8 mouse cellular contexts compared by ENCODE assay signal in the genomic region with DNA sequence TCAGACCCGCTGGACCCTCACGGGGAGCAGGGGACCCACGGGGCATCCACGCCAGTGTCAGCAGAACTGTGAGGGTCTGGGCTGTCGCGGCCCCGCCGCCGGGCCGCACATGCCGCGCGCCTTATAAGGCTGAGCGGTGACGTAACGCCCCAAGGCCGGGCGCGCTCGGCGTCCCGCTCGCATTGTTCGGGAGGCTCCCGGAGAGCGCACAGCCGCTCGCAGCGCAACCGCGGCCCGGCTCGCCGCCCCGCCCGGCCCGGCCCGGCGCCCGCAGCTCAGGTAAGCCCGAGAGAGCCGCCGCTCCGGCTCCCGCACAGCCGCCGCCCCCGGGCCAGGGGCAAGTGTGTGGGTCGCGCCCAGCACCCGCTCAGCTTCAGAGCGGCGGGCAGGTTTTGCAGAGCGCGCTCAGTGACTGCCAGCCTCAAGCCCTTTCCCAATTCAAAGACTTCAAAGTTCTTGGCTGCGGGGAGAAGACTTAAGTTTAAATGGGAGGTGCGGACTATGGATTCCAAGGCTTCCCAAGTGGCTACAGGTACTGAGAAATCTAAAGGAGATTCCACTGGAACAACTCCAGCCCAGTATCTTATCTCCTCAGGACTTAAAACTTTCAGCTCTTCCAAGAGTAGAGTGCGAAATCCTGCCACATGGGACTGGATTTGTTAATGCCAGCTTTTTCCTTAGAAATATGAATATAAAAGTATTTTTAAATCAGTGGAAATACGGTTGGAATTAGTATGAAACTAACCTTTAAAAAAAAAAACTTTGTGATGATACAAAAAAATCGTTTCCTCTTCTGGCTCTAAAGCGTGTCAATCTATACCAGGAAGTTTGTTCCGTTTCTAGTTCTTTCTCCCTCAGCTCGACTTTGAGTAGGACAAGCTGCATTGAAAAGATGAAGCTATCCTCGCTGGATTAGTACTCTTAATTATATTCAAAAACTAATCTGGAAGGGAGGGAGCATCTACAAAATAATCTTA. TPM values are rescaled to one million over a fixed set of nuclear protein-coding genes. Genes with fewer than 3 reads are reported as not detected.
DNase-seq lines count a peak whose midpoint lies in the region; ATAC-seq and TF ChIP-seq lines count a peak whose summit lies in the region.

No protein-coding gene starts in this region.

- H3K27ac ChIP-seq in intestine, postnatal 0 days (ENCODE audit: low read depth, low read length): peak overlapping the region; percentile 85
- H3K27ac ChIP-seq in limb, embryonic 14.5 days (replicated peaks; ENCODE audit: low read depth, low read length): peak overlapping the region; percentile 79
- H3K27ac ChIP-seq in midbrain, embryonic 15.5 days: no peak overlapping the region
- peak overlapping the region; percentile 98 for H3K27ac ChIP-seq in spleen, adult 2 months (ENCODE audit: insufficient read depth, low read length)

- H3K27me3 ChIP-seq in intestine, postnatal 0 days (replicated peaks; ENCODE audit: control insufficient read depth, insufficient read depth, low read length): no peaks in the 10 kb centered on the region
- no peaks in the 10 kb centered on the region for H3K27me3 ChIP-seq in limb, embryonic 14.5 days (ENCODE audit: control insufficient read depth, insufficient read depth, low read length)
- peaks cover 2% of the 10 kb centered on the region; the same call in 1 of the 2 replicates for H3K27me3 ChIP-seq in midbrain, embryonic 15.5 days (replicated peaks)
- no peaks in the 10 kb centered on the region for H3K27me3 ChIP-seq in spleen, adult 2 months (ENCODE audit: control insufficient read depth, insufficient read depth, low read length)

- H3K36me3 ChIP-seq in intestine, postnatal 0 days (ENCODE audit: control insufficient read depth, insufficient read depth): no peaks in the 10 kb centered on the region
- H3K36me3 ChIP-seq in limb, embryonic 14.5 days (ENCODE audit: control insufficient read depth, insufficient read depth, low read length): peaks cover 8% of the 10 kb centered on the region; the same call in 1 of the 2 replicates
- no peaks in the 10 kb centered on the region for H3K36me3 ChIP-seq in midbrain, embryonic 15.5 days (replicated peaks)
- peaks cover 11% of the 10 kb centered on the region for H3K36me3 ChIP-seq in spleen, adult 2 months (ENCODE audit: control insufficient read depth, insufficient read depth, low read length)

- TF ChIP-seq CTCF in intestine, postnatal 0 days (IDR thresholded peaks at IDR 0.05; ENCODE audit: low read depth): no peak
- no peak for TF ChIP-seq CTCF in spleen, adult 2 months (IDR thresholded peaks at IDR 0.05; ENCODE audit: extremely low read depth, insufficient read depth, insufficient read length, insufficient replicate concordance)

- under 1% methylated on average over 64 of the region's 64 CpGs for WGBS in intestine, postnatal 0 days
- WGBS in limb, embryonic 14.5 days: 1% methylated on average over 55 of the region's 64 CpGs
- WGBS in midbrain, embryonic 15.5 days: 2% methylated on average over 64 of the region's 64 CpGs
- under 1% methylated on average over 64 of the region's 64 CpGs for WGBS in spleen, adult 2 months

- peak overlapping the region; percentile 89 for H3K9ac ChIP-seq in intestine, postnatal 0 days (ENCODE audit: low read depth, low read length)
- H3K9ac ChIP-seq in limb, embryonic 14.5 days (ENCODE audit: low read depth, low read length, severe bottlenecking): peak overlapping the region; percentile 89
- H3K9ac ChIP-seq in midbrain, embryonic 15.5 days: peak overlapping the region; percentile 49

- DNase-seq in cerebellum, adult 11 months: no peak
- peak; percentile 87 for DNase-seq in embryo, embryonic 10.5 days (ENCODE audit: low spot score)
- DNase-seq in heart, adult 11 months: peak; percentile 99
- peak; percentile 86 for DNase-seq in limb, embryonic 14.5 days (ENCODE audit: low spot score)
- DNase-seq in spleen, adult 2 months (ENCODE audit: low read depth in 1 of 2, low spot score in 2 of 2): peak; percentile 31 to 81

- 0 out of 2 replicates have a peak, but pooled peaks have one; percentile 54 for ATAC-seq in cerebellum, adult (ENCODE audit: insufficient number of reproducible peaks, low FRiP score, low TSS enrichment)
- ATAC-seq in intestine, postnatal 0 days: peak; percentile 88
- ATAC-seq in limb, embryonic 14.5 days (ENCODE audit: low FRiP score, low read depth): peak; percentile 94
- ATAC-seq in midbrain, embryonic 15.5 days (replicated peaks): peak; percentile 98

- peak overlapping the region; percentile 83 for H3K4me2 ChIP-seq in intestine, postnatal 0 days (replicated peaks; ENCODE audit: low read depth)
- H3K4me2 ChIP-seq in limb, embryonic 14.5 days (replicated peaks; ENCODE audit: low read depth, low read length, severe bottlenecking): peak overlapping the region; percentile 77
- peak overlapping the region; percentile 71 for H3K4me2 ChIP-seq in midbrain, embryonic 15.5 days

- TF ChIP-seq POLR2A in limb, embryonic 14.5 days (IDR thresholded peaks at IDR 0.05; ENCODE audit: borderline replicate concordance, extremely low read depth, insufficient read depth, insufficient read length): no peak
- TF ChIP-seq POLR2A in spleen, adult 2 months (IDR thresholded peaks at IDR 0.05; ENCODE audit: low read depth, low read length): peak; percentile 80

- no peaks in the 10 kb centered on the region for H3K9me3 ChIP-seq in intestine, postnatal 0 days (ENCODE audit: control insufficient read depth)
- H3K9me3 ChIP-seq in limb, embryonic 14.5 days (ENCODE audit: control insufficient read depth, low read length): no peaks in the 10 kb centered on the region
- no peaks in the 10 kb centered on the region for H3K9me3 ChIP-seq in midbrain, embryonic 15.5 days

- peak overlapping the region; percentile 83 for H3K4me3 ChIP-seq in intestine, postnatal 0 days (ENCODE audit: low read depth, low read length)
- H3K4me3 ChIP-seq in limb, embryonic 14.5 days (replicated peaks; ENCODE audit: low read length): peak overlapping the region; percentile 63
- peak overlapping the region; percentile 52 for H3K4me3 ChIP-seq in midbrain, embryonic 15.5 days
- H3K4me3 ChIP-seq in spleen, adult 2 months (ENCODE audit: extremely low read depth, insufficient read depth, insufficient read length): peak overlapping the region; percentile 97

- peaks cover 9% of the 10 kb centered on the region for H3K4me1 ChIP-seq in intestine, postnatal 0 days (replicated peaks; ENCODE audit: control insufficient read depth, insufficient read depth, low read length)
- H3K4me1 ChIP-seq in limb, embryonic 14.5 days (ENCODE audit: control insufficient read depth, insufficient read depth, low read length): peaks cover 11% of the 10 kb centered on the region; the same call in 1 of the 2 replicates
- H3K4me1 ChIP-seq in midbrain, embryonic 15.5 days: peaks cover 9% of the 10 kb centered on the region; the same call in 1 of the 2 replicates
- H3K4me1 ChIP-seq in spleen, adult 2 months (ENCODE audit: control insufficient read depth, insufficient read depth, insufficient read length): peaks cover 21% of the 10 kb centered on the region

RNA-seq across cellular contexts. Expression of a gene that starts 57.3 kb away (rescaled TPM):
- 19.1 and 19.9 TPM in 2 replicates for polyA plus RNA-seq in intestine, postnatal 0 days (2015; fragmentation: Nextera tagmentation; extraction: Ambion mirVana)
- 9.9 and 10.9 TPM in 2 replicates for polyA plus RNA-seq in limb, embryonic 14.5 days (2012; rRNA removed)
- 45.3 and 46.5 TPM in 2 replicates for polyA plus RNA-seq in limb, embryonic 14.5 days (2014; fragmentation: Nextera tagmentation; extraction: Ambion mirVana)
- polyA plus RNA-seq in midbrain, embryonic 15.5 days (2015; fragmentation: Nextera tagmentation; extraction: Ambion mirVana): 35.0 and 36.4 TPM in 2 replicates
- 3.0 and 3.4 TPM in 2 replicates for polyA plus RNA-seq in spleen, adult 2 months (2012; rRNA removed)
